Mouse (Mus musculus): Measurements from ENCODE around the gene Yars. TPM values are rescaled to one million over a fixed set of nuclear protein-coding genes. Genes with fewer than 3 reads are reported as not detected.

Gene Yars
- 68.4 and 92.6 TPM in 2 replicates for polyA plus RNA-seq (2014; fragmentation: Nextera tagmentation; extraction: Ambion mirVana)

- H3K4me3 ChIP-seq (ENCODE audit: low read length) = peak within 1 kb of the TSS; percentile 79
- no peaks in the 10 kb centered on the region for H3K9me3 ChIP-seq (ENCODE audit: control insufficient read depth, low read length)
- H3K4me1 ChIP-seq (ENCODE audit: control insufficient read depth, insufficient read depth, low read length) = peaks cover 17% of the 10 kb centered on the region
- peaks cover 9% of the 10 kb centered on the region for H3K36me3 ChIP-seq (ENCODE audit: control insufficient read depth, insufficient read depth, low read length)
- H3K9ac ChIP-seq (ENCODE audit: low read depth, low read length) = peak within 1 kb of the TSS; percentile 92
- H3K4me2 ChIP-seq (replicated peaks; ENCODE audit: low read depth, low read length) = peak within 1 kb of the TSS; percentile 73
- peak; percentile 89 for ATAC-seq (ENCODE audit: low FRiP score, low TSS enrichment)
- H3K27me3 ChIP-seq (ENCODE audit: control insufficient read depth, insufficient read depth, low read length) = no peaks in the 10 kb centered on the region
- WGBS = under 1% methylated on average over 58 of the region's 58 CpGs
- H3K27ac ChIP-seq (ENCODE audit: low read depth, low read length) = peak within 1 kb of the TSS; percentile 96
These were observed at the start of gene Yars, which contains the start of gene S100pbp for GRCm38 (mm10) chr4:129189542-129190519. Yars (plus strand) TSS chr4:129189760. S100pbp (minus strand) TSS chr4:129189727.

GRCm38 (mm10) chr4:129140808-129141207 is 48.8 kb upstream of the Yars start:
- peaks cover 7% of the 10 kb centered on the region; the same call in 1 of the 2 replicates for H3K4me1 ChIP-seq (ENCODE audit: control insufficient read depth, insufficient read depth, low read length)
- no peak overlapping the region for H3K4me3 ChIP-seq (ENCODE audit: low read length)
- H3K4me2 ChIP-seq (replicated peaks; ENCODE audit: low read depth, low read length) = no peak overlapping the region
- 62% methylated on average over 4 of the region's 4 CpGs for WGBS
- H3K36me3 ChIP-seq (ENCODE audit: control insufficient read depth, insufficient read depth, low read length) = no peaks in the 10 kb centered on the region
- no peak for ATAC-seq (ENCODE audit: low FRiP score, low TSS enrichment)
- no peak overlapping the region for H3K27ac ChIP-seq (ENCODE audit: low read depth, low read length)
- no peaks in the 10 kb centered on the region for H3K9me3 ChIP-seq (ENCODE audit: control insufficient read depth, low read length)
- peaks cover under 1% of the 10 kb centered on the region; the same call in 1 of the 2 replicates for H3K27me3 ChIP-seq (ENCODE audit: control insufficient read depth, insufficient read depth, low read length)
- no peak overlapping the region for H3K9ac ChIP-seq (ENCODE audit: low read depth, low read length)

DNA sequence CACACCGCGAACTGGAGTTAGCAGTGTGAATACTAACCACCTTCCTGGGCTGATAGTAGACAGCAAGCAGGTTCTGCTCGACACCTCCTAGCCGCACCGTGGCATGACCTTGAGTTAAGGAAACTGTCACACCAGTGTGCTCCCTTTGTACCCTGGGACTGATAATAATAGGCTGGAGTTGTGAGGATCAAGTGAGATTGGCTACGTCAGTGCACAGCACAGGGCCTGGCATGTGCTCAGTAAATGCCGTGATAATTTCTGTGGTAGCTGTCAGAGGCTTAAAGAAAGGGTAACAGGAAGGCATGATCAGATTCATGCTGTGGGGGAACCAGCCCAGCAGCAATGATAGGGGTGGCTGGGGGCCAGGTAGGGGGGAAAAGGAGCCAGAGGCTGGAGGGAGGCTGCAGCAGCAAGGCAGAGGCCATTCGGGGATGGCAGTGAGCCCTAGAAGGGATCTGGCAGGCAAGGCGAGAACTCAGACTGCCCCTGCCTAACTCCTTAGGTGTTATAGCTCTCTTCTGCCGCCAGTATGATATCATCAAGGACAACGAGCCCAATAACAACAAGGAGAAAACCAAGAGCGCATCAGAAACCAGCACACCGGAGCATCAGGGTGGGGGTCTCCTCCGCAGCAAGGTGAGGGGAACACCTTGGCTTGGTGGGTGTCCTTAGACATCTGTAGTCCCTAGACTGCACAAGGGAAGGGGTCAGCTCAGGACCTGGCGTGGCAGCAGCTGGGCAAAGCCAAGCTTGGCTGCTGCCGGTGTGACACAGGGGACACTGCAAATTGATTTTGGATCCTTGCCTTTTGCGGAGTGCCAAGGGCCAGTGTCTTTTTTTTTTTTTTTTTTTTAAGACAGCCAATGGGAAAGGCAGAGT is 47.8 kb upstream of the Yars start:
- peaks cover 7% of the 10 kb centered on the region; the same call in 1 of the 2 replicates for H3K4me1 ChIP-seq (ENCODE audit: control insufficient read depth, insufficient read depth, low read length)
- H3K9ac ChIP-seq (ENCODE audit: low read depth, low read length) = no peak overlapping the region
- no peak overlapping the region for H3K4me3 ChIP-seq (ENCODE audit: low read length)
- H3K9me3 ChIP-seq (ENCODE audit: control insufficient read depth, low read length) = no peaks in the 10 kb centered on the region
- H3K27ac ChIP-seq (ENCODE audit: low read depth, low read length) = no peak overlapping the region
- ATAC-seq (ENCODE audit: low FRiP score, low TSS enrichment) = no peak
- WGBS = 78% methylated on average over 17 of the region's 17 CpGs
- H3K4me2 ChIP-seq (replicated peaks; ENCODE audit: low read depth, low read length) = no peak overlapping the region
- H3K27me3 ChIP-seq (ENCODE audit: control insufficient read depth, insufficient read depth, low read length) = no peaks in the 10 kb centered on the region
- H3K36me3 ChIP-seq (ENCODE audit: control insufficient read depth, insufficient read depth, low read length) = no peaks in the 10 kb centered on the region

- Histone ChIP-seq H3K27ac (ENCODE audit: low read depth, low read length) (no peak overlapping the region), H3K27me3 (ENCODE audit: control insufficient read depth, insufficient read depth, low read length) (no peaks in the 10 kb centered on the region), H3K36me3 (ENCODE audit: control insufficient read depth, insufficient read depth, low read length) (no peaks in the 10 kb centered on the region), H3K9me3 (ENCODE audit: control insufficient read depth, low read length) (no peaks in the 10 kb centered on the region), H3K4me1 (ENCODE audit: control insufficient read depth, insufficient read depth, low read length) (peaks cover 7% of the 10 kb centered on the region; the same call in 1 of the 2 replicates), H3K4me3 (ENCODE audit: low read length) (no peak overlapping the region), H3K4me2 (replicated peaks; ENCODE audit: low read depth, low read length) (no peak overlapping the region), H3K9ac (ENCODE audit: low read depth, low read length) (no peak overlapping the region)
- WGBS = 86% methylated on average over 11 of the region's 11 CpGs
- no peak for ATAC-seq (ENCODE audit: low FRiP score, low TSS enrichment)
These were observed 47.0 kb upstream of the Yars start for GRCm38 (mm10) chr4:129142439-129143045.

- Histone ChIP-seq H3K27ac (ENCODE audit: low read depth, low read length) (no peak overlapping the region), H3K27me3 (ENCODE audit: control insufficient read depth, insufficient read depth, low read length) (no peaks in the 10 kb centered on the region), H3K4me2 (replicated peaks; ENCODE audit: low read depth, low read length) (no peak overlapping the region), H3K36me3 (ENCODE audit: control insufficient read depth, insufficient read depth, low read length) (peaks cover 2% of the 10 kb centered on the region; the same call in 1 of the 2 replicates), H3K4me3 (ENCODE audit: low read length) (no peak overlapping the region), H3K9me3 (ENCODE audit: control insufficient read depth, low read length) (no peaks in the 10 kb centered on the region), H3K9ac (ENCODE audit: low read depth, low read length) (no peak overlapping the region), H3K4me1 (ENCODE audit: control insufficient read depth, insufficient read depth, low read length) (peaks cover 7% of the 10 kb centered on the region; the same call in 1 of the 2 replicates)
- ATAC-seq (ENCODE audit: low FRiP score, low TSS enrichment) = no peak
- WGBS = 84% methylated on average over 5 of the region's 5 CpGs
These were observed 46.1 kb upstream of the Yars start for GRCm38 (mm10) chr4:129143509-129143908.

DNA sequence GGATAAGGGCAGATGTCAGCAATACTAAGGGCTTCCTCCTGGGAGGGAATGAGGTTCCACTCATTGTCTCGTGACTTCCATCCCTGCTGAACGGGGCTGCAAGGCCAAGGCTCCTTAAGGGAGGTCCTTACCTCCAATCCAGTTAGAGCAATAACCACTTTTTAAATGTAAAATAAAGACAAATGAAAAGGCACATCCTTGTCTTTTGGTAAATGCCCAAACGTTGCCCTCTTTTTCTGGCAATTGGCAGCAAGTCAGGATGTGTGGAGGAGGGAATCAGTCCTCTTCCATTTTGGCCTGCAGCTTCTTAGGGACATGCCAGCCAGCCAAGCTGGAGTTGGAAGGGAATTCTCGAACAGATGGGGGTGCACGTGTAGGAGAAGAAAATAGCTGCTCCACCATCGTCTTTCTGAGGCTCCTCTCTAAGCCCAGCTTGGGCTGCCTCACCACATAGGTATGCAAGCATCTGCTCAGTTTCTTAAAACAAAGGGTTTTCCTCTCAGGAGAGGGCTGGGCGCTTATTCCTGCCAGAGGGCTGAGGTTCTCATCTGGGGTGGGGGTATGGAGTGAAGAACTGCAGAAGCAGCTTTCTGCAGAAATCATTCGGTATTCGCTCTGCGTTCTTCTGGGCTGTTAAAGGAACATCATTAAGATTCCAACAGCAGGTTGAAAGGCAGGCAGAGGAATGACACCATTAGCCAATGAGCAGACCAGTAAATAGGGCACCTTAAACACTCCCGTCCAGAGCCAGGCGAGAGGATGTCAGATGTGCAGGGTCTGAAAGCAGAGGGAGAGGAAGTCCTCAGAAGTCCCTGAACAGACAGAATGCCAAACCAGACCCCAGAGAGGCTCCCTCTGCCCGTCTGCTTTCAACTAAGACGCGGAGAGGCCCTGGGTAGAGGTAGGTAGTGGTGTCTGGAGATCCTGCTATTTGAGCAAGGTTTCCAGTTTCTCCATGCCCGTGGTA is 44.9 kb upstream of the Yars start:
- no peak for ATAC-seq (ENCODE audit: low FRiP score, low TSS enrichment)
- Histone ChIP-seq H3K4me1 (ENCODE audit: control insufficient read depth, insufficient read depth, low read length) (peaks cover 4% of the 10 kb centered on the region; the same call in 1 of the 2 replicates), H3K27me3 (ENCODE audit: control insufficient read depth, insufficient read depth, low read length) (no peaks in the 10 kb centered on the region), H3K4me2 (replicated peaks; ENCODE audit: low read depth, low read length) (no peak overlapping the region), H3K9me3 (ENCODE audit: control insufficient read depth, low read length) (no peaks in the 10 kb centered on the region), H3K27ac (ENCODE audit: low read depth, low read length) (no peak overlapping the region), H3K4me3 (ENCODE audit: low read length) (no peak overlapping the region), H3K9ac (ENCODE audit: low read depth, low read length) (no peak overlapping the region), H3K36me3 (ENCODE audit: control insufficient read depth, insufficient read depth, low read length) (peaks cover 12% of the 10 kb centered on the region)
- WGBS = 54% methylated on average over 16 of the region's 16 CpGs

DNA sequence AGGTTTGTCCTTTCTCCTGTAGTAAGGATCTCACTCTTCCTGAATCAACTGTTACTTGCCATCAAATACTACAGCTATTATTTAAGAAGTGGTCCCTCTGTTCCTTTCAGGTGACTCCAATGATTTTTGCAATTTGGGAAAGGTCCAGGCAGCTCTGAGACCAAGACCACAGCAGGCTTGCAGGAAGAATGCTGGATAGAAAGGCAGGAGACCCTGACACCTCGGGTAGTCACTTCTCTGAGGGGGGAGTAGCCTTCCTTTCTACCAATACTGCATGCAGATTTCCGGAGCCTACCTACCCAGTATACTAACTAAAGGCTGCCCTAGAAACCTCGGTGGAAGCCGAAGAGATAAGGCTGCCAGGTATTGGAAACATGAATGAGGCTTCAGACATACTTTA is 44.1 kb upstream of the Yars start:
- Histone ChIP-seq H3K36me3 (ENCODE audit: control insufficient read depth, insufficient read depth, low read length) (peaks cover 19% of the 10 kb centered on the region), H3K9me3 (ENCODE audit: control insufficient read depth, low read length) (no peaks in the 10 kb centered on the region), H3K9ac (ENCODE audit: low read depth, low read length) (no peak overlapping the region), H3K4me2 (replicated peaks; ENCODE audit: low read depth, low read length) (no peak overlapping the region), H3K27me3 (ENCODE audit: control insufficient read depth, insufficient read depth, low read length) (no peaks in the 10 kb centered on the region), H3K27ac (ENCODE audit: low read depth, low read length) (no peak overlapping the region), H3K4me1 (ENCODE audit: control insufficient read depth, insufficient read depth, low read length) (no peaks in the 10 kb centered on the region), H3K4me3 (ENCODE audit: low read length) (no peak overlapping the region)
- ATAC-seq (ENCODE audit: low FRiP score, low TSS enrichment) = no peak
- WGBS = 72% methylated on average over 4 of the region's 4 CpGs

GRCm38 (mm10) chr4:129145943-129146342 is 43.6 kb upstream of the Yars start:
- peaks cover 24% of the 10 kb centered on the region for H3K36me3 ChIP-seq (ENCODE audit: control insufficient read depth, insufficient read depth, low read length)
- no peak overlapping the region for H3K4me2 ChIP-seq (replicated peaks; ENCODE audit: low read depth, low read length)
- H3K4me1 ChIP-seq (ENCODE audit: control insufficient read depth, insufficient read depth, low read length) = no peaks in the 10 kb centered on the region
- 82% methylated on average over 4 of the region's 4 CpGs for WGBS
- no peaks in the 10 kb centered on the region for H3K9me3 ChIP-seq (ENCODE audit: control insufficient read depth, low read length)
- H3K27ac ChIP-seq (ENCODE audit: low read depth, low read length) = no peak overlapping the region
- no peak overlapping the region for H3K9ac ChIP-seq (ENCODE audit: low read depth, low read length)
- no peak for ATAC-seq (ENCODE audit: low FRiP score, low TSS enrichment)
- H3K4me3 ChIP-seq (ENCODE audit: low read length) = no peak overlapping the region
- no peaks in the 10 kb centered on the region for H3K27me3 ChIP-seq (ENCODE audit: control insufficient read depth, insufficient read depth, low read length)

All from kidney, embryonic 14.5 days (tissue).